Mouse (Mus musculus) right cerebral cortex, adult 18-20 months (tissue): ENCODE data around the gene Fat1.

Source experiments
- DNase-seq: peaks from one replicate; pipeline ENCODE4 v3.0.0; 2022; ENCODE audit warnings: mixed read lengths

Gene Fat1

DNA sequence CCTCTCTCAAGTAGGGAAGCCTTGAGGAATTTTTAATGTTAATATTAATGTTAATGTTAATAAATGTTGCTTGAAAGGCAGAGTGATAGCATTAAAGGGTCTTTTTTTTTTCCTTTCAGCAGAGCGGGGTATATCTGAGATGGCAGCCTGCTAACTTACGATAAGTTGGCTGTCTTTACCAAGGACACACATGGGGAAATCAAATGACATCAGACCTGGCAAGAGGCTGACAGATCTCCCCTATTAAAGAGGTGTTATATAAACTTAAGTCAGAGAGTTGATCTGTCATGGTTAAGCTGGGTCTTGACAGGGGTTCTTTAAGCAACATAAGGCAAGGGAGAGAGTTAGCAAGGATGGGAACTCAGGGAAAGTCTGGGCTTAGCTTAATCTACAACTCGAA is 145.6 kb downstream of the Fat1 start:
- no peak for DNase-seq

- no peak for DNase-seq
Observed at GRCm38 (mm10) chr8:45093599-45093998, 158.4 kb downstream of the Fat1 start.
